Mouse (Mus musculus): ENCODE data around the gene Ankrd45. TPM values are rescaled to one million over a fixed set of nuclear protein-coding genes. Genes with fewer than 3 reads are reported as not detected.
"Not testable (repeated sequence)": the region's sequence is repeated elsewhere in the genome, so short reads cannot be mapped to it uniquely, and the experiment has no call there.

Gene Ankrd45
- polyA plus RNA-seq, 1 experiment = 0.37 TPM

- TF ChIP-seq CTCF (IDR thresholded peaks at IDR 0.05; ENCODE audit: borderline replicate concordance, insufficient read depth, low read length) (no peak), POLR2A (IDR thresholded peaks at IDR 0.05; ENCODE audit: low read depth, low read length) (no peak)
- Histone ChIP-seq H3K4me1 (ENCODE audit: control insufficient read depth, insufficient read depth, low read length) (no peaks in the 10 kb centered on the region), H3K4me3 (ENCODE audit: insufficient read depth, low read length) (no peak overlapping the region), H3K27ac (ENCODE audit: insufficient read depth, low read length) (no peak overlapping the region)
Measured at GRCm38 (mm10) chr1:161182386-161182785, 39.9 kb downstream of the Ankrd45 start.

DNA sequence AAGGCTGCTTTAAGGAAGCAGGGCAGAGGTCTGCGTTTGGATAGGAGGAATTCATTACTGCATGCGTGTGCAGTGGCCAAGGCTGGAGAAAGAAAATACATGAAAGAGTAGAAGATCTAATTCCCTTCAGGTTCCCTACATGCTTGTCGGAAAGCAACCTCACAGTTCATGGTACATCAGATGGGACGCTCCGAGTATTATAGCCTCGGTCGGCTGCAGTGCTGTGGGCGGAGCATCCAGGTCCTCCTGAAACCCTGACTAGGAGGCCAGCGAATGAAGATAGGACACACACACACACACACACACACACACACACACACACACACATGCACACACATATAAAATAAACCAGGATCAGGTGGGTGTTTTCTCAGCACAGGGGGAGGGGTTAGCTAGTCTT is 41.2 kb downstream of the Ankrd45 start:
- TF ChIP-seq POLR2A (IDR thresholded peaks at IDR 0.05; ENCODE audit: low read depth, low read length) = no peak
- no peak for TF ChIP-seq CTCF (IDR thresholded peaks at IDR 0.05; ENCODE audit: borderline replicate concordance, insufficient read depth, low read length)
- Histone ChIP-seq H3K4me1 (ENCODE audit: control insufficient read depth, insufficient read depth, low read length) (no peaks in the 10 kb centered on the region), H3K4me3 (ENCODE audit: insufficient read depth, low read length) (no peak overlapping the region), H3K27ac (ENCODE audit: insufficient read depth, low read length) (no peak overlapping the region)

DNA sequence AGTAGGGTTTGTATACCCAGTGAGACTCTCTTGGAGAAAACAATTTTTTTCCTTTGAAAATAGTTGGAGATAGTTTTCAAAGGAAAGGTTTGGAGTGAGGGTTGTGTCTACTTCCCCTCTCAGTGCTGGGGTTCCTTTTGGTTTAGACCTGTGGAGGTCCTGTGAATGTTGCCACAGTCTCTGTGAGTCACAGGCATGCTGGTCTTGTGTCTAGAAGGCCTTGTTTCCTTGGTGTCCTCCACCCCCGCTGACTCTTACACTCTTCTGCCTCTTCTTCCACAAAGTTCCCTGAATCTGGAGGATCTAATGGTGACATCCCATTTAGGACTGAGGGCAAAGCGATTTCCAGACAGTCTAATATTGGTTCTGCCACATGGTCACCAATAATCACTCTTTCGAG is 42.9 kb downstream of the Ankrd45 start:
- no peaks in the 10 kb centered on the region for H3K4me1 ChIP-seq (ENCODE audit: control insufficient read depth, insufficient read depth, low read length)
- H3K27ac ChIP-seq (ENCODE audit: insufficient read depth, low read length) = no peak overlapping the region
- TF ChIP-seq POLR2A (IDR thresholded peaks at IDR 0.05; ENCODE audit: low read depth, low read length) (no peak), CTCF (IDR thresholded peaks at IDR 0.05; ENCODE audit: borderline replicate concordance, insufficient read depth, low read length) (no peak)
- H3K4me3 ChIP-seq (ENCODE audit: insufficient read depth, low read length) = no peak overlapping the region

DNA sequence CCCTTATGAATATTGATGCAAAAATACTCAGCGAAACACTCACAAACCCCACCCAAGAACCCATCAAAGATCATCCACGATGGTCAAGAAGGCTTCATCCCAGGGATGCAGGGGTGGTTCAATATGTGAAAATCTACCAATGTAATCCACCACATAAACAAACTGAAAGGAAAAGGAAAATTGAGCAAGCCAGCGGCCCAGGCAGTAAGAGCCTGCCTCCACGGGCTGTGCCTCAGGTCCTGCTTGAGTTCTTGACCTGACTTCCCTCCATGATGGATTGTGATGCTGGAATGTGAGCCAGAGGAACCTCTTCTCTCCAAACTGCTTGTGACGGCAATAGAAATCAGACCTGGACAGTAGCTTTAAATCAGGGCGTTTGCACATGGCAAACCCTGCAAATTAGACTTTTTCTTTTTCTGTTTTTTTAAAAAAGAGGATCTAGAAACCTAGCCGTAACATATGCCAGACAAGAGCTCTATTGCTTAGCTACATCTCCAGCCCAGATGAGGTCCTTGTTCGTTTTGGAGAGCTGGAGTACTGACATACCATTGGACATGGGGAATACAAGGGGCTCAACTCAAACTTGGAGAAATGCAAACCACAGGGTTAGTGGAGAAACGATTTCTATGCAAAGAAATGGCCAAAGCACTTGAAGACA is 47.9 kb downstream of the Ankrd45 start:
- Histone ChIP-seq H3K4me1 (ENCODE audit: control insufficient read depth, insufficient read depth, low read length) (no peaks in the 10 kb centered on the region), H3K4me3 (ENCODE audit: insufficient read depth, low read length) (no peak overlapping the region), H3K27ac (ENCODE audit: insufficient read depth, low read length) (no peak overlapping the region)
- TF ChIP-seq POLR2A (IDR thresholded peaks at IDR 0.05; ENCODE audit: low read depth, low read length) (no peak), CTCF (IDR thresholded peaks at IDR 0.05; ENCODE audit: borderline replicate concordance, insufficient read depth, low read length) (no peak)

DNA sequence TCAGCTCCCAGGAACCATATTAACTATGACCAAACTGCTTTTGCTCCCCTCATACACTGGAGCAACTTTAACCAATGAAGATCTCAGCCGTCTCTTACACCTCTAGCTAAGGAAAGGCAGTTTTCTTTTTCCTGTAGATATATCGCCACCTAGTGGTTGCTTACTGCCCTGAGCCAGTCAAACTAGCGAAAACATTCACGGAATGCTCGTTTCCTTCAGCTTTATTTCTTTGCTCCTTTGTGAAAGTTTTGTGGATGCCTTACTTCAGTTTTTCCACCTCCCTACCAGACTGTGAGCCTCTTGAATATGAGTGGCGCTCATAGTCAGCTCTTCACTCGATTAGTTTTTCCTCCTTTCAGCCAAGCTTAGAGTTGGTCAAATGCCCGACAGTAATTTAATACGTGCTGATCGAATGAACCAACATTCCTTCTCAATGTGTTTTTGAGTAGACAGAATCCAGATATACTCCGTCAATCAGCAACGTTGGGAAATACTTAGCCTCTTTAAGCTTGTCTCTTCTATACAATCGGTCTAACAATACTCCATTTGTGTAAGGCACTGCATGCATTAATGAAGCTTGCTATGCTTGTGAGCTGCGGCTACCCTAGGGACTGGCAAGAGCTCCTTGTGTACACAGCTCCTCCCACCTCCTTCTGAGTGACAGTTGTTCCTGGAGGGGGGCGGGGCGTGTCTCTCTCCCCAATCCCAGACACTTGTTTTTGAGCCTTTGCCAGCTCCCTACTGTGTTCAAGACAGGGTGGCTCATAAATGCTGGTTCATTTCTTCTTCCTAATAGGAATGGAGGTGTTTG is 53.3 kb downstream of the Ankrd45 start:
- H3K4me3 ChIP-seq (ENCODE audit: insufficient read depth, low read length) = peak overlapping the region; percentile 54
- H3K27ac ChIP-seq (ENCODE audit: insufficient read depth, low read length) = peak overlapping the region; percentile 70
- TF ChIP-seq CTCF (IDR thresholded peaks at IDR 0.05; ENCODE audit: borderline replicate concordance, insufficient read depth, low read length) = no peak
- peak; percentile 46 for TF ChIP-seq POLR2A (IDR thresholded peaks at IDR 0.05; ENCODE audit: low read depth, low read length)
- H3K4me1 ChIP-seq (ENCODE audit: control insufficient read depth, insufficient read depth, low read length) = no peaks in the 10 kb centered on the region

DNA sequence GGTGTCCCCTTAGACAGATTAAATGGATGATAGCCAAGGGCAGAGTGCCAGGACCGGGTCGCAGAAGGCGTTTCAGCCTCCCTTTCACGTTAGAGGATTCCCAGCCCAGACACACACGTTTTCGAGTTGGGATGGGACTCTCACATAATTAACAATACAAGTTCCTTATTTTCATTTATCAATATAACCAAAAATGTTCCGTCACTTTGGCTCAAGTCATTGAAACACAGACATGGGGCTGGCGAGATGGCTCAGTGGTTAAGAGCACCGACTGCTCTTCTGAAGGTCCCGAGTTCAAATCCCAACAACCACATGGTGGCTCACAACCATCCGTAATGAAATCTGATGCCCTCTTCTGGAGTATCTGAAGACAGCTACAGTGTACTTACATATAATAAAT is 53.9 kb downstream of the Ankrd45 start:
- H3K27ac ChIP-seq (ENCODE audit: insufficient read depth, low read length) = peak overlapping the region; percentile 70
- H3K4me1 ChIP-seq (ENCODE audit: control insufficient read depth, insufficient read depth, low read length) = not testable (repeated sequence)
- peak overlapping the region; percentile 54 for H3K4me3 ChIP-seq (ENCODE audit: insufficient read depth, low read length)

GRCm38 (mm10) chr1:161199856-161200255 is 57.4 kb downstream of the Ankrd45 start:
- Histone ChIP-seq H3K4me3 (ENCODE audit: insufficient read depth, low read length) (no peak overlapping the region), H3K27ac (ENCODE audit: insufficient read depth, low read length) (no peak overlapping the region), H3K4me1 (ENCODE audit: control insufficient read depth, insufficient read depth, low read length) (no peaks in the 10 kb centered on the region)
- TF ChIP-seq CTCF (IDR thresholded peaks at IDR 0.05; ENCODE audit: borderline replicate concordance, insufficient read depth, low read length) (no peak), POLR2A (IDR thresholded peaks at IDR 0.05; ENCODE audit: low read depth, low read length) (no peak)

GRCm38 (mm10) chr1:161214465-161214864 is 72.0 kb downstream of the Ankrd45 start:
- TF ChIP-seq POLR2A (IDR thresholded peaks at IDR 0.05; ENCODE audit: low read depth, low read length) = no peak
- TF ChIP-seq CTCF (IDR thresholded peaks at IDR 0.05; ENCODE audit: borderline replicate concordance, insufficient read depth, low read length) = peak; percentile 64; the same call in 1 of the 2 replicates
- no peaks in the 10 kb centered on the region for H3K4me1 ChIP-seq (ENCODE audit: control insufficient read depth, insufficient read depth, low read length)

GRCm38 (mm10) chr1:161219816-161220215 is 77.3 kb downstream of the Ankrd45 start:
- TF ChIP-seq POLR2A (IDR thresholded peaks at IDR 0.05; ENCODE audit: low read depth, low read length) (no peak), CTCF (IDR thresholded peaks at IDR 0.05; ENCODE audit: borderline replicate concordance, insufficient read depth, low read length) (no peak)
- Histone ChIP-seq H3K4me3 (ENCODE audit: insufficient read depth, low read length) (no peak overlapping the region), H3K27ac (ENCODE audit: insufficient read depth, low read length) (no peak overlapping the region), H3K4me1 (ENCODE audit: control insufficient read depth, insufficient read depth, low read length) (no peaks in the 10 kb centered on the region)

More at GRCm38 (mm10) chr1:161214465-161214864, 72.0 kb downstream of the Ankrd45 start:
- no peak overlapping the region for H3K27ac ChIP-seq (ENCODE audit: insufficient read depth, low read length)
- H3K4me3 ChIP-seq (ENCODE audit: insufficient read depth, low read length) = no peak overlapping the region

Other genes starting within 250 kb of the Ankrd45 start
- 29.7 and 31.0 TPM in 2 replicates for gene Rc3h1, start 236.3 kb upstream of the Ankrd45 start, polyA plus RNA-seq (2011; ENCODE audit: insufficient read length, low read depth, missing spikeins)
- 0.55 and 0.70 TPM in 2 replicates for gene Serpinc1, start 164.1 kb upstream of the Ankrd45 start, polyA plus RNA-seq (2011; ENCODE audit: insufficient read length, low read depth, missing spikeins)
- gene Zbtb37, start 107.8 kb upstream of the Ankrd45 start, polyA plus RNA-seq (2011; ENCODE audit: insufficient read length, low read depth, missing spikeins) = 9.6 and 11.2 TPM in 2 replicates
- 16.8 and 22.8 TPM in 2 replicates for gene Dars2, start 72.0 kb upstream of the Ankrd45 start, polyA plus RNA-seq (2011; ENCODE audit: insufficient read length, low read depth, missing spikeins)
- gene Cenpl, start 72.0 kb upstream of the Ankrd45 start, polyA plus RNA-seq (2011; ENCODE audit: insufficient read length, low read depth, missing spikeins) = 7.2 and 11.3 TPM in 2 replicates
- gene Klhl20, start 11.2 kb upstream of the Ankrd45 start, polyA plus RNA-seq (2011; ENCODE audit: insufficient read length, low read depth, missing spikeins) = 24.5 and 29.0 TPM in 2 replicates
- gene Tex50, start 16.6 kb downstream of the Ankrd45 start, polyA plus RNA-seq (2011; ENCODE audit: insufficient read length, low read depth, missing spikeins) = not detected in 2 replicates
- gene Prdx6, start 108.5 kb downstream of the Ankrd45 start, polyA plus RNA-seq (2011; ENCODE audit: insufficient read length, low read depth, missing spikeins) = 160 and 203 TPM in 2 replicates

Data from embryonic fibroblast, embryonic 13.5 days (primary cell).